Mouse (Mus musculus): Measurements from ENCODE around the gene Ndufb8. TPM values are rescaled to one million over a fixed set of nuclear protein-coding genes. Genes with fewer than 3 reads are reported as not detected.

The Ndufb8 gene
- 40.8 TPM for polyA plus RNA-seq (2014; fragmentation: Illumina TruSeq; extraction: RNeasy Lipid Tissue Mini Kit (QIAGEN cat#74804); ENCODE audit: low replicate concordance)

GRCm38 (mm10) chr19:44554861-44555590, at the start of gene Ndufb8:
TSS of gene Ndufb8 (minus strand) at chr19:44555440.

GRCm38 (mm10) chr19:44562652-44563206, 7.5 kb upstream of the Ndufb8 start, which contains the start of gene Hif1an:
TSS of gene Hif1an (plus strand) at chr19:44562850.

GRCm38 (mm10) chr19:44552731-44553130, 2.5 kb downstream of the Ndufb8 start, which contains the start of gene Gm20538:
TSS of gene Gm20538 (minus strand) at chr19:44552831.

GRCm38 (mm10) chr19:44545321-44546041, 9.8 kb downstream of the Ndufb8 start, which contains the start of gene Sec31b:
TSS of gene Sec31b (minus strand) at chr19:44545864.

Other genes with a start within 250 kb of the Ndufb8 start
- gene Scd4, start 222.3 kb downstream of the Ndufb8 start, polyA plus RNA-seq (2014; fragmentation: Illumina TruSeq; extraction: RNeasy Lipid Tissue Mini Kit (QIAGEN cat#74804); ENCODE audit: low replicate concordance) = 0.19 TPM
- 258 TPM for gene Scd1, start 147.6 kb downstream of the Ndufb8 start, polyA plus RNA-seq (2014; fragmentation: Illumina TruSeq; extraction: RNeasy Lipid Tissue Mini Kit (QIAGEN cat#74804); ENCODE audit: low replicate concordance)
- not detected for gene Wnt8b, start 62.0 kb downstream of the Ndufb8 start, polyA plus RNA-seq (2014; fragmentation: Illumina TruSeq; extraction: RNeasy Lipid Tissue Mini Kit (QIAGEN cat#74804); ENCODE audit: low replicate concordance)
- not detected for gene Sec31b, start 9.6 kb downstream of the Ndufb8 start, polyA plus RNA-seq (2014; fragmentation: Illumina TruSeq; extraction: RNeasy Lipid Tissue Mini Kit (QIAGEN cat#74804); ENCODE audit: low replicate concordance)
- gene Gm20538, start 2.6 kb downstream of the Ndufb8 start, polyA plus RNA-seq (2014; fragmentation: Illumina TruSeq; extraction: RNeasy Lipid Tissue Mini Kit (QIAGEN cat#74804); ENCODE audit: low replicate concordance) = not detected
- 10.1 TPM for gene Hif1an, start 7.4 kb upstream of the Ndufb8 start, polyA plus RNA-seq (2014; fragmentation: Illumina TruSeq; extraction: RNeasy Lipid Tissue Mini Kit (QIAGEN cat#74804); ENCODE audit: low replicate concordance)
- gene Pax2, start 200.6 kb upstream of the Ndufb8 start, polyA plus RNA-seq (2014; fragmentation: Illumina TruSeq; extraction: RNeasy Lipid Tissue Mini Kit (QIAGEN cat#74804); ENCODE audit: low replicate concordance) = not detected